Mouse (Mus musculus) myocyte (in vitro differentiated cells): ENCODE results near the gene Jup. TPM values are rescaled to one million over a fixed set of nuclear protein-coding genes. Genes with fewer than 3 reads are reported as not detected.

Source experiments
- H3K27me3 ChIP-seq: one replicate; pipeline ENCODE4 v1.6.1; 2011; ENCODE audit not compliant: control insufficient read depth, insufficient read depth, insufficient read length
- H3K36me3 ChIP-seq: one replicate; pipeline ENCODE4 v1.6.1; 2011; ENCODE audit not compliant: control insufficient read depth, insufficient read depth
- H3K4me2 ChIP-seq: one replicate; pipeline ENCODE4 v1.6.1; 2011; ENCODE audit warnings: low read depth, control low read depth
- H3K4me3 ChIP-seq: one replicate; pipeline ENCODE4 v1.5.1; 2011; ENCODE audit warnings: mild to moderate bottlenecking, control low read depth, moderate library complexity
- H3K79me2 ChIP-seq: one replicate; pipeline ENCODE4 v1.6.1; 2011; ENCODE audit not compliant: control insufficient read depth, insufficient read depth
- H3ac ChIP-seq: one replicate; pipeline ENCODE4 v1.6.1; 2011; ENCODE audit not compliant: control insufficient read depth, insufficient read length
- MYOD1 ChIP-seq, 3 experiments: IDR thresholded peaks; one replicate each; pipeline ENCODE4 v1.6.1; 2011; ENCODE audit warnings: control low read depth in 2 of 3, low read depth in 2 of 3, mild to moderate bottlenecking in 2 of 3, moderate library complexity in 1 of 3; ENCODE audit not compliant: insufficient read length in 2 of 3, control insufficient read depth in 1 of 3
- POLR2A ChIP-seq: IDR thresholded peaks from one replicate; pipeline ENCODE4 v1.6.1; 2011; ENCODE audit warnings: low read depth, mild to moderate bottlenecking, control low read depth, moderate library complexity; ENCODE audit not compliant: insufficient read length
- POLR2AphosphoS2 ChIP-seq: IDR thresholded peaks from one replicate; pipeline ENCODE4 v1.6.1; 2011; ENCODE audit warnings: low read depth, control low read depth; ENCODE audit not compliant: insufficient read length
- SRF ChIP-seq: IDR thresholded peaks from one replicate; pipeline ENCODE4 v1.6.1; 2011; ENCODE audit warnings: low read depth; ENCODE audit not compliant: control insufficient read depth, insufficient read length
- polyA plus RNA-seq: library from polyadenylated mRNA; unstranded; fragments of >200 nt; fragmentation: generic; extraction: Trizol; gene quantifications from one replicate; pipeline ENCODE4 v1.2.1, GENCODE M21; 2012; ENCODE audit warnings: missing spikeins

The Jup gene
- polyA plus RNA-seq, 1 experiment = 161 TPM

DNA sequence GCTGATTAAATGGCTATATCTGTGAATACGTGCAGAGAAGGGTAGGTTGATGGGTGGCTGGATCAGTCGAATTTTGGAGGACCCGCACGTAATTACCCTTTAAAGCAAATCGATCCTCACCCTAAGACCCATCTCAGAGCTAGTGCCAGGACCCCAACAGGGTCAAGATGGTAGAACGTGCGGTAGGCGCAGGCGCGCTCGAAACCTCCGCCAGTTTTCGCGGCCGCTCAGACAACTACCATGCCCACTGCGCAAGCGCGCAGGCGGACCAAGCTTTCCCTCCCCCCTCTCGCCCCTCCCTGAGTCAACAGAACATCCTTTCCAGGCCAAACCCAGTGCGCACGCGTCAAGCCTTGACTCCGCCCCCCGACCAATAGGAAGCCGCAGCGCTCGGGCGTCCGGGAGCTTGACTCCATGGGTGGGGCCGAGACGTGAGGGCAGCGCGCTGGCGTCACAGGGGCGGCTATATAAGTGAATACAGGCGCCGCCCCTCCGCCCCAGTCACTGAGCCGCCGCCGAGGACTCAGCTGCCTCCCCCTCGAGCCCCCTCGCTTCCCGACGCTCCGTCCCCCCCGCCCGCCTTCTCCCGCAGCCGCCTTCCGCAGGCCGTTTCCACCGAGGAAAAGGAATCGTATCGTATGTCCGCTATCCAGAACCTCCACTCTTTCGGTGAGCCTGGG, 77.9 kb downstream of the Jup start, which contains the start of gene Eif1:
Eif1 (plus strand) TSS at position 394 of the 680 bp plus-strand sequence.
- peaks cover 26% of the 10 kb centered on the region for H3K36me3 ChIP-seq
- TF ChIP-seq SRF (peak; percentile 75), POLR2AphosphoS2 (peak; percentile 68), POLR2A (no peak), MYOD1 (IDR thresholded peaks at IDR 0.05; ENCODE audit: control insufficient read depth in 1 of 3, insufficient read length in 2 of 3, low read depth in 2 of 3) (no peak)

More for the DNA sequence above, 77.9 kb downstream of the Jup start, which contains the start of gene Eif1:
- peak within 1 kb of the TSS; percentile 95 for H3K4me3 ChIP-seq
- H3K4me2 ChIP-seq = peak within 1 kb of the TSS; percentile 97
- peaks cover 4% of the 10 kb centered on the region for H3K27me3 ChIP-seq
- H3ac ChIP-seq = peak within 1 kb of the TSS; percentile 67
- peaks cover 9% of the 10 kb centered on the region for H3K79me2 ChIP-seq

Other genes starting within 250 kb of the Jup start
- gene Krt19, start 249.1 kb downstream of the Jup start, polyA plus RNA-seq = 0.85 TPM
- not detected for gene Krt9, start 204.5 kb downstream of the Jup start, polyA plus RNA-seq
- gene Krt14, start 190.2 kb downstream of the Jup start, polyA plus RNA-seq = 9.9 TPM
- gene Krt16, start 148.9 kb downstream of the Jup start, polyA plus RNA-seq = 0.10 TPM
- not detected for gene Krt17, start 136.7 kb downstream of the Jup start, polyA plus RNA-seq
- gene Krt42, start 127.9 kb downstream of the Jup start, polyA plus RNA-seq = not detected
- 1,731 TPM for gene Eif1, start 77.9 kb downstream of the Jup start, polyA plus RNA-seq
- gene Gast, start 63.4 kb downstream of the Jup start, polyA plus RNA-seq = not detected
- 1.0 TPM for gene Hap1, start 41.6 kb downstream of the Jup start, polyA plus RNA-seq
- gene P3h4, start 17.1 kb upstream of the Jup start, polyA plus RNA-seq = 115 TPM
- gene Fkbp10, start 17.9 kb upstream of the Jup start, polyA plus RNA-seq = 162 TPM
- 47.6 TPM for gene Nt5c3b, start 44.0 kb upstream of the Jup start, polyA plus RNA-seq
- 0.20 TPM for gene Klhl10, start 44.2 kb upstream of the Jup start, polyA plus RNA-seq
- gene Klhl11, start 75.0 kb upstream of the Jup start, polyA plus RNA-seq = 3.6 TPM
- gene Acly, start 130.2 kb upstream of the Jup start, polyA plus RNA-seq = 95.5 TPM
- gene Ttc25, start 147.8 kb upstream of the Jup start, polyA plus RNA-seq = 0.71 TPM
- 18.5 TPM for gene Cnp, start 177.1 kb upstream of the Jup start, polyA plus RNA-seq
- gene Nkiras2, start 221.5 kb upstream of the Jup start, polyA plus RNA-seq = 130 TPM
- 113 TPM for gene Dnajc7, start 222.4 kb upstream of the Jup start, polyA plus RNA-seq